Mouse (Mus musculus) stomach, embryonic 16.5 days (tissue): ENCODE measurements around the gene Coro6. TPM values are rescaled to one million over a fixed set of nuclear protein-coding genes. Genes with fewer than 3 reads are reported as not detected.

Experiments
- ATAC-seq: fragments of 200-750 bp; cut with Nextera tagmentation; 2 replicates; pipeline ENCODE4 v1.8.0; 2017; ENCODE audit warnings: moderate number of reproducible peaks, moderate TSS enrichment; ENCODE audit not compliant: insufficient read depth, low FRiP score
- H3K27ac ChIP-seq: fragments of 300-500 bp; sonication (generic); 2 replicates; pipeline ENCODE4 v1.5.1; 2014; ENCODE audit warnings: low read length
- H3K27me3 ChIP-seq: fragments of 300-500 bp; sonication (generic); 2 replicates; pipeline ENCODE4 v1.6.1; 2014; ENCODE audit warnings: low read length, control low read depth, mixed read lengths; ENCODE audit not compliant: control insufficient read depth, insufficient read depth
- H3K36me3 ChIP-seq: fragments of 300-500 bp; sonication (generic); 2 replicates; pipeline ENCODE4 v1.6.1; 2014; ENCODE audit warnings: low read length; ENCODE audit not compliant: control insufficient read depth, insufficient read depth
- H3K4me1 ChIP-seq: fragments of 300-500 bp; sonication (generic); 2 replicates; pipeline ENCODE4 v1.6.1; 2014; ENCODE audit warnings: low read length, control low read depth, mixed read lengths; ENCODE audit not compliant: control insufficient read depth, insufficient read depth
- H3K4me2 ChIP-seq: fragments of 300-500 bp; sonication (generic); 2 replicates; pipeline ENCODE4 v1.6.1; 2014; ENCODE audit warnings: low read depth, low read length, mixed read lengths
- H3K4me3 ChIP-seq: fragments of 300-500 bp; sonication (generic); replicated peaks from 2 replicates; pipeline ENCODE4 v1.5.1; 2014; ENCODE audit warnings: mild to moderate bottlenecking, low read length
- H3K9ac ChIP-seq: fragments of 300-500 bp; sonication (generic); 2 replicates; pipeline ENCODE4 v1.6.1; 2014; ENCODE audit warnings: low read length
- H3K9me3 ChIP-seq: fragments of 300-500 bp; sonication (generic); replicated peaks from 2 replicates; pipeline ENCODE4 v1.6.1; 2016; ENCODE audit warnings: low read length, control low read depth; ENCODE audit not compliant: control insufficient read depth
- WGBS: fragments of 180-500 bp; shearing (Covaris S2); extraction: QIAGEN DNeasy Blood & Tissue Kit; methylation state at CpG from one replicate; pipeline ENCODE4 v1.1.7; 2014; 5-methylcytosine and 5-hydroxymethylcytosine counted together
- polyA plus RNA-seq: library from polyadenylated mRNA; unstranded; fragments of >200 nt; fragmentation: Nextera tagmentation; extraction: Ambion mirVana; gene quantifications from 2 replicates; pipeline ENCODE4 v1.2.1, GENCODE M21; 2015

The Coro6 gene
- polyA plus RNA-seq, 1 experiment from 2014 or later, result 2.0 TPM

DNA sequence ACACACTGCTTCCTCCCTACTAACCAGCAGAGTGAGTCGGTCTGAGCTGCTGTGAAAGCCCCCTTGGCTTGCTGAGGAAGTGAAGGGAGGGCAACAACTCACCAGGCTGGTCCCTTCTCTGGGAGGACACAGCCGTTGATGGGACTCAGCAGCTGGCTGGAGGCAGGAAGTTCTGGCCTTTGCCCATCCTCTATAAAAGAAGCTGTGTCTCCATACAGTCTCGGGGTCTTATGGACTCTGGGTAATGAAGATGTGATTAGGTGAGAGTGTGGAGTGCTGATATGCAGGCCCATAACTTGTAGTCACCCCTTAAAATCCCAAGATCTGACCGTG lies 32.1 kb downstream of the Coro6 start:
- H3K4me2 ChIP-seq, result peak overlapping the region; percentile 81
- H3K4me3 ChIP-seq, result peak overlapping the region; percentile 79
- H3K27me3 ChIP-seq, result no peaks in the 10 kb centered on the region
- 0 out of 2 replicates have a peak, but pooled peaks cover 1% of the 10 kb centered on the region for H3K36me3 ChIP-seq
- no peak for ATAC-seq
- H3K27ac ChIP-seq, result peak overlapping the region; percentile 89
- H3K9ac ChIP-seq, result peak overlapping the region; percentile 96
- H3K4me1 ChIP-seq, result peaks cover 64% of the 10 kb centered on the region
- 26% methylated on average over 4 of the region's 4 CpGs for WGBS
- no peaks in the 10 kb centered on the region for H3K9me3 ChIP-seq

- Histone ChIP-seq H3K4me2 (peak overlapping the region; percentile 81), H3K9me3 (no peaks in the 10 kb centered on the region), H3K9ac (peak overlapping the region; percentile 96), H3K4me1 (peaks cover 64% of the 10 kb centered on the region), H3K4me3 (peak overlapping the region; percentile 79), H3K27me3 (no peaks in the 10 kb centered on the region), H3K36me3 (0 out of 2 replicates have a peak, but pooled peaks cover 3% of the 10 kb centered on the region), H3K27ac (no peak overlapping the region)
- 64% methylated on average over 6 of the region's 6 CpGs for WGBS
- ATAC-seq, result no peak
Observed at GRCm38 (mm10) chr11:77494782-77495181, 32.6 kb downstream of the Coro6 start.

GRCm38 (mm10) chr11:77495507-77495906 lies 33.3 kb downstream of the Coro6 start:
- Histone ChIP-seq H3K4me3 (no peak overlapping the region), H3K4me2 (no peak overlapping the region), H3K36me3 (0 out of 2 replicates have a peak, but pooled peaks cover 4% of the 10 kb centered on the region), H3K27me3 (no peaks in the 10 kb centered on the region), H3K9ac (0 out of 2 replicates have a peak overlapping the region, but pooled peaks have one; percentile 1), H3K27ac (peak overlapping the region; percentile 66; the same call in 1 of the 2 replicates), H3K9me3 (no peaks in the 10 kb centered on the region), H3K4me1 (peaks cover 58% of the 10 kb centered on the region)
- ATAC-seq, result no peak

DNA sequence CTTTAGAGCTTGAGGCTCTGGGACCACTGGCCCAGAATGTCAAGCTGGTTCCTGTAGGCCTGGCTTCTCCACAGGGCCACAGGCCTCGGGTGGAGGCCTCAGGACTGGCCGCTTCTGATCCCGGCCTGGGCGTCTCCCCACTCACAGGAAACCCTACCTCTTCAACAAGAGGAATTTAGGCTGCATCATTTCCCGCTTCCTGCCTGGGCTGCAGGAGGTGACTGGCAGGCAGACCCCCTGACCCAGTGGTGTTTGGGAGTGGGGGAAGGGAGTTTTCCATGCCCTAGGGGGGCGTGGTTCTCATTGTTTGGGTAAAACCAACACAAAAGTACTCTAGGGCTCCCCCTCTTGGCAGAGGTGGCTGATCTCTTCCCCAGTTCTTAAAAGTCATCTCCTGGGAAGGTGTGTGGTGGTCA lies 35.1 kb downstream of the Coro6 start:
- Histone ChIP-seq H3K4me3 (no peak overlapping the region), H3K27ac (peak overlapping the region; percentile 69), H3K9me3 (no peaks in the 10 kb centered on the region), H3K4me2 (0 out of 2 replicates have a peak overlapping the region, but pooled peaks have one; percentile 1), H3K27me3 (no peaks in the 10 kb centered on the region), H3K9ac (0 out of 2 replicates have a peak overlapping the region, but pooled peaks have one; percentile 36), H3K36me3 (0 out of 2 replicates have a peak, but pooled peaks cover 11% of the 10 kb centered on the region), H3K4me1 (peaks cover 46% of the 10 kb centered on the region)
- no peak for ATAC-seq
- WGBS, result 19% methylated on average over 6 of the region's 6 CpGs

GRCm38 (mm10) chr11:77497851-77498250 lies 35.6 kb downstream of the Coro6 start:
- WGBS, result 59% methylated on average over 4 of the region's 4 CpGs
- 0 out of 2 replicates have a peak overlapping the region, but pooled peaks have one; percentile 35 for H3K9ac ChIP-seq

GRCm38 (mm10) chr11:77498261-77499139 lies 36.3 kb downstream of the Coro6 start:
- Histone ChIP-seq H3K9ac (peak overlapping the region; percentile 35; the same call in 1 of the 2 replicates), H3K4me2 (no peak overlapping the region), H3K9me3 (no peaks in the 10 kb centered on the region), H3K36me3 (0 out of 2 replicates have a peak, but pooled peaks cover 11% of the 10 kb centered on the region), H3K27me3 (no peaks in the 10 kb centered on the region), H3K27ac (peak overlapping the region; percentile 41; the same call in 1 of the 2 replicates), H3K4me3 (no peak overlapping the region), H3K4me1 (peaks cover 46% of the 10 kb centered on the region)
- 74% methylated on average over 12 of the region's 12 CpGs for WGBS
- ATAC-seq, result no peak

More at GRCm38 (mm10) chr11:77497851-77498250, 35.6 kb downstream of the Coro6 start:
- no peaks in the 10 kb centered on the region for H3K27me3 ChIP-seq
- ATAC-seq, result no peak
- H3K4me2 ChIP-seq, result no peak overlapping the region
- no peak overlapping the region for H3K4me3 ChIP-seq
- H3K27ac ChIP-seq, result peak overlapping the region; percentile 41; the same call in 1 of the 2 replicates
- H3K9me3 ChIP-seq, result no peaks in the 10 kb centered on the region
- H3K36me3 ChIP-seq, result 0 out of 2 replicates have a peak, but pooled peaks cover 11% of the 10 kb centered on the region
- peaks cover 46% of the 10 kb centered on the region for H3K4me1 ChIP-seq

DNA sequence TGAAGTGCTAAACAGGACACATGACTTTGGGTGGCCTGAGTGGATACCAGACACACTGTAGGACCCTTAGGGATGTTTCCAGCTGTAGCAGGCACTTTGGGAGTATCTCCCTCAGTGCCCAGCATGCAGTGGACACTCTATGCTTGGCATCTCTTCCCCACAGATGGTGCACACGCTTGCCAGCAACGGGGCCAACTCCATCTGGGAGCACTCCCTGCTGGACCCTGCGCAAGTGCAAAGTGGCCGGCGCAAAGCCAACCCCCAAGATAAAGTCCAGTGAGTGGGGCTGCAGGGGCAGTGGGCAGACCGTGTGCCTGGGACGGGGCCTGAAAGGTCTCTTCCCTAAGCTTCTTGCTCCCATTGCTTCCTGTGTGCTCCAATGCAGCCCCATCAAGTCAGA lies 37.1 kb downstream of the Coro6 start:
- 0 out of 2 replicates have a peak, but pooled peaks cover 17% of the 10 kb centered on the region for H3K36me3 ChIP-seq
- H3K4me1 ChIP-seq, result peaks cover 41% of the 10 kb centered on the region
- H3K27ac ChIP-seq, result no peak overlapping the region
- 84% methylated on average over 7 of the region's 7 CpGs for WGBS
- no peak overlapping the region for H3K4me2 ChIP-seq
- H3K9me3 ChIP-seq, result no peaks in the 10 kb centered on the region
- H3K27me3 ChIP-seq, result no peaks in the 10 kb centered on the region
- no peak for ATAC-seq
- no peak overlapping the region for H3K4me3 ChIP-seq
- H3K9ac ChIP-seq, result no peak overlapping the region

DNA sequence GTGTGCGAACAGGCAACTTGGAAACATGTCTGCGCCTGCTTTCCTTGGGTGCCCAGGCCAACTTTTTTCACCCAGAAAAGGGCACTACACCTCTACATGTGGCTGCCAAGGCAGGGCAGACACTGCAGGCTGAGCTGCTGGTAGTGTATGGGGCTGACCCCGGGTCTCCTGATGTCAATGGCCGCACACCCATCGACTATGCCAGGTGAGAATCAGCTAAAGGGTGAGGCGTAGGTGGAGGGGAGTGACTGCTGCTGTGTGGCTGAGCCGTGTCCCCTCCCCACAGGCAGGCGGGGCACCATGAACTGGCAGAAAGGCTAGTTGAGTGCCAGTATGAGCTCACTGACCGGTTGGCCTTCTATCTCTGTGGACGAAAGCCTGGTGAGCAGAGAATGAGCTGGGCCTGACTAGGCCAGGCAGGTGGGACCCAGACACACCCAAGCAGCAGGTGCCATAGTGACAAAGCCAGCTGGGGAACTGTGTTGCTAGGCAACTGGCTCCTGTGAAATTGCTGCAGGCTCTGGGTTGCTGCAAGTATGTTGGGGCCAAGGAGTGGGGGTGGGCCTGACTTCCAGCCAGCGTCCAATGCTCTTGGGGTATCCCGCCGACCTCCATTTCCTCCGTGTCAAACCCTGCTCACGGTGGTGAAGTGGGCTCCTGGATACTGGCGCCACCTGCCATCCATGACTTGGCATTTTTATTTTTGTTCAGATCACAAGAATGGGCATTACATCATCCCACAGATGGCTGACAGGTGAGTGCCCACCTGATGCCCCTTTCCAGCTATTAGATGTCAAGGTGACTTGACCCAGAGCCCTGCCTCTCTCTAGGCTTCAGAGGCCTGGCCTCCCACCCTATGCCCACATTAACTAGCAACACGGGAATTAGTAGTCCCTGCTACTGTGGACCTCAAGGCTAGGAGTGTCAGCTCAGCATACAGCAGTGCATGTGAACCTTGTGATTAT lies 38.4 kb downstream of the Coro6 start:
- Histone ChIP-seq H3K4me3 (no peak overlapping the region), H3K9me3 (no peaks in the 10 kb centered on the region), H3K4me2 (no peak overlapping the region), H3K36me3 (peaks cover 28% of the 10 kb centered on the region; the same call in 1 of the 2 replicates), H3K9ac (no peak overlapping the region), H3K27me3 (no peaks in the 10 kb centered on the region), H3K27ac (no peak overlapping the region; the same call in 1 of the 2 replicates), H3K4me1 (peaks cover 31% of the 10 kb centered on the region)
- ATAC-seq, result no peak
- WGBS, result 72% methylated on average over 17 of the region's 17 CpGs
